Mouse (Mus musculus) MEL (cell line): Measurements from ENCODE around the gene Il22ra1.

Source experiments
- MAX ChIP-seq: IDR thresholded peaks from 2 replicates; pipeline ENCODE4 v1.6.1; 2011; ENCODE audit warnings: low read length, improper control_type of control experiment
- MAZ ChIP-seq: IDR thresholded peaks from 2 replicates; pipeline ENCODE4 v1.6.1; 2012; ENCODE audit warnings: low read depth, mild to moderate bottlenecking, inconsistent platforms, low read length, improper control_type of control experiment
- MYC ChIP-seq: IDR thresholded peaks from 2 replicates; pipeline ENCODE4 v1.6.1; 2011; ENCODE audit warnings: low read depth, mild to moderate bottlenecking, low read length, improper control_type of control experiment, moderate library complexity
- POLR2A ChIP-seq, 2 experiments: IDR thresholded peaks; 2 replicates each; pipeline ENCODE4 v1.6.1; 2011 to 2012; ENCODE audit warnings: low read length in 2 of 2, mild to moderate bottlenecking in 2 of 2, control low read depth in 1 of 2, improper control_type of control experiment in 1 of 2, low read depth in 1 of 2, moderate library complexity in 1 of 2; ENCODE audit not compliant: control insufficient read depth in 1 of 2, insufficient read depth in 1 of 2, poor library complexity in 1 of 2
- TCF12 ChIP-seq: IDR thresholded peaks from 2 replicates; pipeline ENCODE4 v1.6.1; 2014; ENCODE audit warnings: low read depth, mild to moderate bottlenecking, inconsistent platforms, low read length, improper control_type of control experiment, moderate library complexity
- UBTF ChIP-seq: IDR thresholded peaks from 2 replicates; pipeline ENCODE4 v1.6.1; 2012; ENCODE audit warnings: low read depth, mild to moderate bottlenecking, inconsistent platforms, low read length, improper control_type of control experiment, moderate library complexity, borderline replicate concordance; ENCODE audit not compliant: insufficient read depth
- USF1 ChIP-seq: IDR thresholded peaks from 2 replicates; pipeline ENCODE4 v1.6.1; 2014; ENCODE audit warnings: low read depth, mild to moderate bottlenecking, inconsistent platforms, low read length, improper control_type of control experiment, moderate library complexity
- ZC3H11A ChIP-seq: IDR thresholded peaks from 2 replicates; pipeline ENCODE4 v1.6.1; 2012; ENCODE audit warnings: low read depth, mild to moderate bottlenecking, inconsistent platforms, low read length, improper control_type of control experiment
- ZNF384 ChIP-seq: IDR thresholded peaks from 2 replicates; pipeline ENCODE4 v1.6.1; 2012; ENCODE audit warnings: low read depth, mild to moderate bottlenecking, inconsistent platforms, low read length, improper control_type of control experiment

DNA sequence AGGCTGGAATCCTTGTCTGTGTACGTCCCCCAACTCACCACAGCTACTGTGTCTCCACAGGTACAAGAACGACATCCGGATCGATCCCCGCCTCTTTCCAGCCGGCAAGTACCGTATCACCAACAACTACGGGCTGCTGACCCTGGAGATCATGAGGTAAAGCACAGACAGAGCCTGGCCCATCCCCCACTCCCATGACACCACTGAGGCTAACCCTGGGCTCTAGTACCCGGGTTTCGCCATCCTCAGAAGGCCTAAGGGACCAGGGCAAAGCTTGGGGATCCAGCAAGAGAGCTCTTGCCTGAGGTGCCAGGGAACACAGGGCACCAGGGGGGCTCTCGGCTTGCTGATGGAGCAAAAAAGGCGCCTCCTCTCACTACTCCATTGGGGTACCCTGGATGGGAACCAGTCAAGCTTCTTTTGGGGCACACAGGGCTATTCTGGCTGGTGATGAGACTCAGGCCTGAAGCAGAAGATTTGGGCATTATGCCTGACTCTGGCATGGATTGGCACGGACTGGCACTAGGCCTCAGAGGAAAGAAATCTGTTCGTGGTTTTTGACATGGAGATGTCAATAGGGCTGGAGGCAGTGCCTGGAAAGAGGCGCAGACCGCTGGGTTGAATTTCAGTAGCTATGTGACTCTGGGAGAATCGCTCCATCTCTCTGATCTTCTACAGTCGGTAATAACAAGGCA is 42.8 kb downstream of the Il22ra1 start:
- no peak for TF ChIP-seq POLR2A (IDR thresholded peaks at IDR 0.05; ENCODE audit: control insufficient read depth in 1 of 2, insufficient read depth in 1 of 2, low read depth in 1 of 2, low read length in 2 of 2, poor library complexity in 1 of 2)
- TF ChIP-seq USF1: no peak
- no peak for TF ChIP-seq MYC
- TF ChIP-seq MAX: no peak
- no peak for TF ChIP-seq UBTF
- no peak for TF ChIP-seq MAZ
- TF ChIP-seq TCF12: no peak
- TF ChIP-seq ZNF384: no peak
- TF ChIP-seq ZC3H11A: no peak
